In the genomic region with DNA sequence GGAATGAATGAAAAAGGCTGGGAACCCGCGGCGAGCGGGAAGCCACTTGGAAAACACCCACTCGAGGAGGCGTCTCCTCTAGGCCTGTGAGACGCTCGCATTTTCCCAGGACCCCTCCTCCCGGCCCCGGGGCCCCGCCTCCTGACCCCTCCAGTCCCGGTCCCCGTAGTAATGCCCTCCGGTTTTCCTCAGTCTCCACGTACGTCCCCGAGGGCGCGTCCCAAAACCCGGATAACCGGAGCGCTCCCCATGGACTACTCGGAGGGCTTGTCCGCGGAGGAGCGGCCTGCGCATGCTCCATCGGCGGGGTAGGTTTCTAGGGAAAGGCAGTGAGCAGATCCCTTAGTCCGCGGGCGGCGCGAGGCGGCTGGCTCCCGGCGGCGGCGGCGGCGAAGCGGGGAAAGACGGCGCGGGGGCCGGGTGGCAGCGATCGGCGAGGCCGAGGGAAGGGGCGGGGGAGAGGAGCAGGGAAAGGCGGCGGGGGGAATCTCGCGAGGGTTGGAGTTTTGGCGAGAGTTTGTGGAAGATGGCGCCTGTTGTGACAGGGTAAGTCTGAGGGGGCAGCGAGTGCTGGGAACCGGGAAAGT, we compare ENCODE assay signal across 8 mouse cellular contexts.
A peak's percentile ranks its signal among the peaks of the same experiment; 100 is the strongest.
DNase-seq lines count a peak whose midpoint lies in the region; ATAC-seq lines count a peak whose summit lies in the region.

No protein-coding gene starts in this region.

- peak overlapping the region; percentile 88 for H3K4me3 ChIP-seq in lung, embryonic 16.5 days (ENCODE audit: low read length)

- H3K27ac ChIP-seq in lung, embryonic 16.5 days (ENCODE audit: low read length) = peak overlapping the region; percentile 99

- peak; percentile 87 for DNase-seq in MEL-GATA-1-ER (ENCODE audit: extremely low read depth, low read depth)
- DNase-seq in cerebellum, adult 8-10 months = peak; percentile 99
- peak; percentile 95 for DNase-seq in forelimb bud, embryonic 11.5 days (ENCODE audit: low read depth, low spot score)
- peak; percentile 98 for DNase-seq in layer of hippocampus, adult 9-10 months (ENCODE audit: low spot score)
- peak; percentile 98 for DNase-seq in ovary, postnatal 10 days (ENCODE audit: low spot score)
- DNase-seq in thymus, postnatal 10 days (ENCODE audit: low spot score in 2 of 2) = peak; percentile 90 to 95

- H3K9me3 ChIP-seq in lung, embryonic 16.5 days (ENCODE audit: control insufficient read depth, low read length) = no peaks in the 10 kb centered on the region

- no peaks in the 10 kb centered on the region for H3K36me3 ChIP-seq in lung, embryonic 16.5 days (ENCODE audit: control insufficient read depth, insufficient read depth, low read length)

- H3K9ac ChIP-seq in lung, embryonic 16.5 days (ENCODE audit: low read length) = peak overlapping the region; percentile 97

- H3K4me2 ChIP-seq in lung, embryonic 16.5 days (ENCODE audit: low read depth, low read length) = peak overlapping the region; percentile 96

- H3K4me1 ChIP-seq in lung, embryonic 16.5 days (replicated peaks; ENCODE audit: control insufficient read depth, insufficient read depth, low read length) = peaks cover 15% of the 10 kb centered on the region

- 0% methylated on average over 46 of the region's 59 CpGs for WGBS in lung, embryonic 16.5 days

- peak; percentile 42 to 44 for ATAC-seq in hematopoietic stem cell, adult 5-6 weeks (replicated peaks in 1 of 2; ENCODE audit: insufficient read depth in 1 of 2, low FRiP score in 2 of 2, low TSS enrichment in 1 of 2, low read depth in 1 of 2, poor library complexity in 2 of 2, severe bottlenecking in 2 of 2)
- ATAC-seq in lung, embryonic 16.5 days (ENCODE audit: low read depth) = peak; percentile 90

- no peaks in the 10 kb centered on the region for H3K27me3 ChIP-seq in lung, embryonic 16.5 days (ENCODE audit: control insufficient read depth, insufficient read depth, low read depth, low read length)

Comparison
In these comparisons a context has a peak if more than half of its experiments do, and no peak if none do; other contexts are left out.
1. Peak in every context shown above with its lines: DNase-seq, ATAC-seq, H3K4me3 ChIP-seq and H3K27ac ChIP-seq.